Mouse (Mus musculus): ENCODE results near the gene Tmem136.

The Tmem136 gene

GRCm38 (mm10) chr9:43083441-43084055 lies 32.8 kb downstream of the Tmem136 start:
- intact Hi-C loops (cut with DNase I), result no loop called here

GRCm38 (mm10) chr9:43078711-43079110 lies 37.7 kb downstream of the Tmem136 start:
- intact Hi-C loops (cut with DNase I), result no loop called here

GRCm38 (mm10) chr9:43076163-43076562 lies 40.2 kb downstream of the Tmem136 start:
- intact Hi-C loops (cut with DNase I), result no loop called here

GRCm38 (mm10) chr9:43074611-43075010 lies 41.8 kb downstream of the Tmem136 start:
- intact Hi-C loops (cut with DNase I), result no loop called here

GRCm38 (mm10) chr9:43071741-43072140 lies 44.6 kb downstream of the Tmem136 start:
- intact Hi-C loops (cut with DNase I), result no loop called here

GRCm38 (mm10) chr9:43071176-43071575 lies 45.2 kb downstream of the Tmem136 start:
- intact Hi-C loops (cut with DNase I), result no loop called here

- intact Hi-C loops (cut with DNase I), result no loop called here
Measured at GRCm38 (mm10) chr9:43070566-43070965, 45.8 kb downstream of the Tmem136 start.

GRCm38 (mm10) chr9:43070153-43070552 lies 46.2 kb downstream of the Tmem136 start:
- intact Hi-C loops (cut with DNase I), result no loop called here

- intact Hi-C loops (cut with DNase I), result no loop called here
Measured at GRCm38 (mm10) chr9:43067896-43068295, 48.5 kb downstream of the Tmem136 start.

GRCm38 (mm10) chr9:43065231-43065630 lies 51.1 kb downstream of the Tmem136 start:
- intact Hi-C loops (cut with DNase I), result no loop called here

- intact Hi-C loops (cut with DNase I), result no loop called here
Measured at GRCm38 (mm10) chr9:43061545-43061944, 54.8 kb downstream of the Tmem136 start.

All from adrenal gland (tissue).